Mouse (Mus musculus) CD4-positive, CD25-positive, alpha-beta regulatory T cell, adult 9 weeks (primary cell): ENCODE data around the gene Zzef1. TPM values are rescaled to one million over a fixed set of nuclear protein-coding genes. Genes with fewer than 3 reads are reported as not detected.

Experiments used
- polyA plus RNA-seq: library from polyadenylated mRNA; unstranded; fragments of 100-300 nt; shearing (Covaris generic); gene quantifications from one replicate; pipeline ENCODE4 v1.2.1, GENCODE M21; 2017

Zzef1 gene
- polyA plus RNA-seq, result 13.6 TPM

GRCm38 (mm10) chr11:72795455-72796295 is at the start of gene Zzef1, which contains the start of gene Cyb5d2:
TSS of gene Zzef1 (plus strand) at chr11:72796226.
TSS of gene Cyb5d2 (minus strand) at chr11:72796142.

GRCm38 (mm10) chr11:72961072-72961980 is 165.3 kb downstream of the Zzef1 start, which contains the start of gene Atp2a3:
TSS of gene Atp2a3 (plus strand) at chr11:72961169.

Other genes starting within 250 kb of the Zzef1 start
- 0.69 TPM for gene Spns3, start 245.7 kb upstream of the Zzef1 start, polyA plus RNA-seq
- gene Ube2g1, start 188.9 kb upstream of the Zzef1 start, polyA plus RNA-seq, result 54.5 TPM
- gene Ankfy1, start 106.2 kb upstream of the Zzef1 start, polyA plus RNA-seq, result 71.9 TPM
- 10.7 TPM for gene Cyb5d2, start 84 bp upstream of the Zzef1 start, polyA plus RNA-seq
- gene Atp2a3, start 164.9 kb downstream of the Zzef1 start, polyA plus RNA-seq, result 182 TPM
- gene P2rx1, start 202.9 kb downstream of the Zzef1 start, polyA plus RNA-seq, result not detected
- gene Camkk1, start 222.8 kb downstream of the Zzef1 start, polyA plus RNA-seq, result 9.6 TPM